Mouse (Mus musculus): Measurements from ENCODE around the gene Gpa33.

Gene Gpa33

GRCm38 (mm10) chr1:166130224-166130860, at the start of gene Gpa33:
Gene Gpa33, plus strand, starts transcription at chr1:166130238.
- no peak for DNase-seq

- no peak for DNase-seq
Observed at GRCm38 (mm10) chr1:166088446-166089170, 41.4 kb upstream of the Gpa33 start.

GRCm38 (mm10) chr1:166089337-166089736, 40.7 kb upstream of the Gpa33 start:
- DNase-seq = no peak

- DNase-seq = no peak
Observed at GRCm38 (mm10) chr1:166089739-166090138, 40.3 kb upstream of the Gpa33 start.

GRCm38 (mm10) chr1:166090306-166090705, 39.7 kb upstream of the Gpa33 start:
- no peak for DNase-seq

GRCm38 (mm10) chr1:166094462-166094861, 35.6 kb upstream of the Gpa33 start:
- no peak for DNase-seq

- DNase-seq = no peak
Observed at GRCm38 (mm10) chr1:166098120-166098519, 31.9 kb upstream of the Gpa33 start.

GRCm38 (mm10) chr1:166102920-166103608, 27.0 kb upstream of the Gpa33 start:
- peak in 1 of 2 experiments; percentile 51 for DNase-seq

GRCm38 (mm10) chr1:166104858-166105257, 25.2 kb upstream of the Gpa33 start:
- DNase-seq = no peak

GRCm38 (mm10) chr1:166105464-166105863, 24.6 kb upstream of the Gpa33 start:
- DNase-seq = no peak

- DNase-seq = no peak
Observed at GRCm38 (mm10) chr1:166114986-166115385, 15.1 kb upstream of the Gpa33 start.

- no peak for DNase-seq
Observed at GRCm38 (mm10) chr1:166115719-166116118, 14.3 kb upstream of the Gpa33 start.

GRCm38 (mm10) chr1:166117866-166118639, 12.0 kb upstream of the Gpa33 start:
- no peak for DNase-seq

GRCm38 (mm10) chr1:166122114-166122513, 7.9 kb upstream of the Gpa33 start:
- DNase-seq = no peak

- DNase-seq = no peak
Observed at GRCm38 (mm10) chr1:166123045-166123444, 7.0 kb upstream of the Gpa33 start.

- no peak for DNase-seq
Observed at GRCm38 (mm10) chr1:166123751-166124150, 6.3 kb upstream of the Gpa33 start.

GRCm38 (mm10) chr1:166124932-166125593, 5.0 kb upstream of the Gpa33 start:
- no peak for DNase-seq

GRCm38 (mm10) chr1:166126290-166126689, 3.7 kb upstream of the Gpa33 start:
- DNase-seq = no peak

- no peak for DNase-seq
Observed at GRCm38 (mm10) chr1:166126795-166127194, 3.2 kb upstream of the Gpa33 start.

- no peak for DNase-seq
Observed at GRCm38 (mm10) chr1:166127719-166128118, 2.3 kb upstream of the Gpa33 start, which contains the start of gene Dusp27. Gene Dusp27, minus strand, starts transcription at chr1:166127922.

GRCm38 (mm10) chr1:166128551-166128950, 1.5 kb upstream of the Gpa33 start:
- no peak for DNase-seq

- no peak for DNase-seq
Observed at GRCm38 (mm10) chr1:166132367-166132766, 2.3 kb downstream of the Gpa33 start.

Measured in lung, postnatal 4 days (tissue).